Mouse (Mus musculus) kidney, embryonic 15.5 days (tissue): ENCODE measurements around the gene Dchs2. TPM values are rescaled to one million over a fixed set of nuclear protein-coding genes. Genes with fewer than 3 reads are reported as not detected.
A peak's percentile ranks its signal among the peaks of the same experiment; 100 is the strongest.

Experiments
- ATAC-seq: fragments of 200-750 bp; cut with Nextera tagmentation; replicated peaks from 2 replicates; pipeline ENCODE4 v1.8.0; 2017; ENCODE audit warnings: moderate TSS enrichment; ENCODE audit not compliant: low FRiP score
- H3K27ac ChIP-seq: fragments of 300-500 bp; sonication (generic); 2 replicates; pipeline ENCODE4 v1.5.1; 2015; ENCODE audit warnings: mild to moderate bottlenecking, inconsistent platforms
- H3K27me3 ChIP-seq: fragments of 300-500 bp; sonication (generic); 2 replicates; pipeline ENCODE4 v1.6.1; 2015; ENCODE audit warnings: inconsistent platforms
- H3K36me3 ChIP-seq: fragments of 300-500 bp; sonication (generic); 2 replicates; pipeline ENCODE4 v1.6.1; 2015; ENCODE audit warnings: inconsistent platforms
- H3K4me1 ChIP-seq: fragments of 300-500 bp; sonication (generic); 2 replicates; pipeline ENCODE4 v1.6.1; 2015; ENCODE audit warnings: inconsistent platforms
- H3K4me2 ChIP-seq: fragments of 300-500 bp; sonication (generic); 2 replicates; pipeline ENCODE4 v1.6.1; 2015; ENCODE audit warnings: moderate library complexity, mild to moderate bottlenecking, inconsistent platforms
- H3K4me3 ChIP-seq: fragments of 300-500 bp; sonication (generic); replicated peaks from 2 replicates; pipeline ENCODE4 v1.5.1; 2015; ENCODE audit warnings: mild to moderate bottlenecking, inconsistent platforms
- H3K9ac ChIP-seq: fragments of 300-500 bp; sonication (generic); 2 replicates; pipeline ENCODE4 v1.6.1; 2015; ENCODE audit warnings: mild to moderate bottlenecking, inconsistent platforms
- H3K9me3 ChIP-seq: fragments of 300-500 bp; sonication (generic); replicated peaks from 2 replicates; pipeline ENCODE4 v1.6.1; 2016; ENCODE audit warnings: inconsistent platforms
- WGBS: fragments of 180-500 bp; shearing (Covaris S2); methylation state at CpG from one replicate; pipeline ENCODE4 v1.1.7; 2015; ENCODE audit warnings: mixed read lengths; 5-methylcytosine and 5-hydroxymethylcytosine counted together
- polyA plus RNA-seq: library from polyadenylated mRNA; unstranded; fragments of >200 nt; fragmentation: Nextera tagmentation; extraction: Ambion mirVana; gene quantifications from 2 replicates; pipeline ENCODE4 v1.2.1, GENCODE M21; 2015

Dchs2 gene
- polyA plus RNA-seq, 1 experiment from 2014 or later: 0.21 TPM

GRCm38 (mm10) chr3:83345928-83346327, 218.2 kb downstream of the Dchs2 start:
- no peaks in the 10 kb centered on the region for H3K36me3 ChIP-seq

GRCm38 (mm10) chr3:83368500-83369068, 240.8 kb downstream of the Dchs2 start:
- Histone ChIP-seq H3K27ac (no peak overlapping the region), H3K4me3 (no peak overlapping the region), H3K4me1 (no peaks in the 10 kb centered on the region), H3K9me3 (no peaks in the 10 kb centered on the region), H3K9ac (no peak overlapping the region), H3K27me3 (no peaks in the 10 kb centered on the region), H3K36me3 (no peaks in the 10 kb centered on the region), H3K4me2 (no peak overlapping the region)
- WGBS: 87% methylated on average over 9 of the region's 9 CpGs
- ATAC-seq: no peak

More at GRCm38 (mm10) chr3:83345928-83346327, 218.2 kb downstream of the Dchs2 start:
- H3K4me1 ChIP-seq: no peaks in the 10 kb centered on the region
- no peak overlapping the region for H3K4me2 ChIP-seq
- no peak overlapping the region for H3K27ac ChIP-seq
- 77% methylated on average over 3 of the region's 3 CpGs for WGBS
- H3K27me3 ChIP-seq: no peaks in the 10 kb centered on the region
- no peak overlapping the region for H3K4me3 ChIP-seq
- no peaks in the 10 kb centered on the region for H3K9me3 ChIP-seq
- no peak for ATAC-seq
- H3K9ac ChIP-seq: no peak overlapping the region

- Histone ChIP-seq H3K27me3 (no peaks in the 10 kb centered on the region), H3K4me3 (no peak overlapping the region), H3K36me3 (no peaks in the 10 kb centered on the region), H3K9ac (no peak overlapping the region), H3K27ac (no peak overlapping the region), H3K4me1 (0 out of 2 replicates have a peak, but pooled peaks cover 3% of the 10 kb centered on the region), H3K4me2 (no peak overlapping the region), H3K9me3 (no peaks in the 10 kb centered on the region)
- no peak for ATAC-seq
- WGBS: 87% methylated on average over 2 of the region's 2 CpGs
These were observed 242.1 kb downstream of the Dchs2 start for GRCm38 (mm10) chr3:83369871-83370270.

GRCm38 (mm10) chr3:83374333-83374732, 246.6 kb downstream of the Dchs2 start:
- H3K27me3 ChIP-seq: no peaks in the 10 kb centered on the region
- H3K4me2 ChIP-seq: no peak overlapping the region
- 0 out of 2 replicates have a peak overlapping the region, but pooled peaks have one; percentile 28 for H3K27ac ChIP-seq
- H3K36me3 ChIP-seq: no peaks in the 10 kb centered on the region
- no peak overlapping the region for H3K4me3 ChIP-seq
- no peak overlapping the region for H3K9ac ChIP-seq
- H3K4me1 ChIP-seq: 0 out of 2 replicates have a peak, but pooled peaks cover 6% of the 10 kb centered on the region
- no peak; the same call in 1 of the 2 replicates for ATAC-seq
- no peaks in the 10 kb centered on the region for H3K9me3 ChIP-seq
- 41% methylated on average over 6 of the region's 6 CpGs for WGBS

GRCm38 (mm10) chr3:83376834-83377233, 249.1 kb downstream of the Dchs2 start:
- 94% methylated on average over 6 of the region's 6 CpGs for WGBS
- Histone ChIP-seq H3K9me3 (no peaks in the 10 kb centered on the region), H3K4me3 (no peak overlapping the region), H3K4me2 (no peak overlapping the region), H3K27ac (no peak overlapping the region), H3K27me3 (no peaks in the 10 kb centered on the region), H3K4me1 (0 out of 2 replicates have a peak, but pooled peaks cover 6% of the 10 kb centered on the region), H3K36me3 (no peaks in the 10 kb centered on the region), H3K9ac (no peak overlapping the region)
- ATAC-seq: no peak

Other genes with a start within 250 kb of the Dchs2 start
- 0.06 and 0.12 TPM in 2 replicates for gene Lrat, start 224.0 kb upstream of the Dchs2 start, polyA plus RNA-seq
- 4.0 and 8.8 TPM in 2 replicates for gene Fgg, start 120.2 kb upstream of the Dchs2 start, polyA plus RNA-seq
- 5.5 and 12.2 TPM in 2 replicates for gene Fga, start 101.9 kb upstream of the Dchs2 start, polyA plus RNA-seq
- 4.5 and 8.3 TPM in 2 replicates for gene Fgb, start 78.1 kb upstream of the Dchs2 start, polyA plus RNA-seq
- gene Plrg1, start 72.4 kb upstream of the Dchs2 start, polyA plus RNA-seq: 99.6 and 104 TPM in 2 replicates